Mouse (Mus musculus) heart, adult 2 months (tissue): ENCODE data around the gene Zfp513.

Experiments used
- CTCF ChIP-seq: fragments of 200-600 bp; IDR thresholded peaks from 2 replicates; pipeline ENCODE4 v1.8.1; 2022; ENCODE audit warnings: antibody characterized with exemption, mild to moderate bottlenecking, moderate library complexity
- POLR2A ChIP-seq: fragments of 200-500 bp; IDR thresholded peaks from 2 replicates; pipeline ENCODE4 v1.6.1; 2011; ENCODE audit warnings: mild to moderate bottlenecking, low read depth, low read length, control low read depth; ENCODE audit not compliant: insufficient read depth

- TF ChIP-seq CTCF (peak; percentile 60), POLR2A (no peak)
These were observed 13.8 kb downstream of the Zfp513 start for GRCm38 (mm10) chr5:31188223-31188840.
